Mouse (Mus musculus) CH12.LX (cell line): ENCODE data around the gene Ccdc167.

ENCODE experiments used
- ELF1 ChIP-seq: IDR thresholded peaks from 2 replicates; pipeline ENCODE4 v1.6.1; 2014; ENCODE audit warnings: low read depth, mild to moderate bottlenecking, inconsistent platforms, low read length, improper control_type of control experiment
- EP300 ChIP-seq: IDR thresholded peaks from 2 replicates; pipeline ENCODE4 v1.6.1; 2011; ENCODE audit warnings: low read length, improper control_type of control experiment
- NRF1 ChIP-seq: IDR thresholded peaks from 2 replicates; pipeline ENCODE4 v1.6.1; 2014; ENCODE audit warnings: low read depth, mild to moderate bottlenecking, inconsistent platforms, low read length, improper control_type of control experiment, moderate library complexity

- TF ChIP-seq ELF1 (no peak), NRF1 (no peak), EP300 (no peak)
Observed at GRCm38 (mm10) chr17:29660762-29661391, 56.0 kb downstream of the Ccdc167 start.
